Mouse (Mus musculus): Measurements from ENCODE around the gene Igf1r. TPM values are rescaled to one million over a fixed set of nuclear protein-coding genes. Genes with fewer than 3 reads are reported as not detected.

Gene Igf1r
- 22.6 and 25.2 TPM in 2 replicates for polyA plus RNA-seq (2016; fragmentation: Nextera tagmentation; extraction: Ambion mirVana)

DNA sequence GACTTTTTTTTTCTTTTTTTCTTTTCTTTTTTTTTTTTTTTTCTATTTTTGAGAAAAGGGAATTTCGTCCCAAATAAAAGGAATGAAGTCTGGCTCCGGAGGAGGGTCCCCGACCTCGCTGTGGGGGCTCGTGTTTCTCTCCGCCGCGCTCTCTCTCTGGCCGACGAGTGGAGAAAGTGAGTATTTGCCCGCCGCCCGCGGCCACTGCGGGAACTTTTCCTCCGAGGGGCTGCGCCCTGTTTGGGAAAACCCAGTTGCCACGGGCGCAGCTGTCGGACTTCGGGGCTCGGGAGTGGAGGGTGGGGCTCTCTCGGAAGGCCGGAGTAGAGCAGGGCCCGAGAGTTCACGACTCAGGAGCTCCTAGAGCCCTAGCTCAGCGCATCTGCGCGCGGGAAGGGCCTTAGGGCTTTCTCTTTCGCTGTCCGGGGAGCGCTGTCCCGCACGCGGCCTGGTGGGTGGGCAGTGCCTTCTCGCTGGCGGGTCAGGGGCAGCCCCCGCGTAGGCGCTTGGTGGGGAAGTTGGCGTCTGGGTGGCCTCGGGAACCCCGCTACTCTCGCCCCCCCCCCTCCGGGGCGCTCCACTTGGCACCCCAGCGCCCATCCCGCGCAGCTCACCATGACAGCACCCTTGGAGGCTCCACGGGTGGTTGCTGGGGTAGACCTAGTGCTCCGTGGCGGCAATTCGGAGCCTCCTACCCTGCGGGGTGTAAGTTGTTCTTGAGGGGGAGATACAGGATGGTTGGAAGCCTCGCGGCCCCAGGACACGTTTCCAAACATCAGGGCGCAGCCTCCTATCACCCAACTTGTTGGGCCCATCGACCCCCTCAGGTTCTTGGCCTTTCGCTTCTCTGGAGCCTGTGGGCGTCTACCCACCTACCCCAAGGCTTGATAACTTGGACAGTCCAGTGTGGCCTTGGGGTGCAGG is at the start of gene Igf1r:
Igf1r (plus strand) TSS at position 51 of the 924 bp plus-strand sequence.
- Histone ChIP-seq H3K36me3 (replicated peaks) (no peaks in the 10 kb centered on the region), H3K9me3 (no peaks in the 10 kb centered on the region), H3K27me3 (replicated peaks; ENCODE audit: low read depth, poor library complexity, severe bottlenecking) (0 out of 2 replicates have a peak, but pooled peaks cover 10% of the 10 kb centered on the region), H3K4me1 (peaks cover 55% of the 10 kb centered on the region), H3K4me3 (peak within 1 kb of the TSS; percentile 90), H3K27ac (replicated peaks) (peak within 1 kb of the TSS; percentile 99)
- WGBS = under 1% methylated on average over 62 of the region's 62 CpGs
- peak; percentile 72 for DNase-seq (ENCODE audit: low spot score)

DNA sequence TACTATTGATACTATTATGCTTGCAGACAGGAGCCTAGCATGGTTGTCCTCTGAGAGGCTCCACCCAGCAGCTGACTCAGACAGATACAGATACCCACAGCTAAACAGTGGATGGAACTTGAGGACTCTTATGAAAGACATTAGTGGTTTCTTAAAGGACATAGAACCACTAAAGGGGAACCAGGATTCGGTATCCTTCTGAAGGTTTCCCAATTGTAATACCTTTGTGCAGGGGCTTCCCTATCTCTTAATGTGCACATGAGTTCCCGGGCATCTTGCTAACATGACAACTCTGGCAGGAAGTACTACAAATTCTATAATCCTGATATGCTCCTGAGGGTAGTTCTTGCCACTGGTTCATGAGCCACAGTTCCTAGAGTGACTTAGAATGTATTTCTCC is 46.3 kb upstream of the Igf1r start:
- H3K4me1 ChIP-seq = peaks cover 17% of the 10 kb centered on the region
- no peaks in the 10 kb centered on the region for H3K36me3 ChIP-seq (replicated peaks)
- no peaks in the 10 kb centered on the region for H3K9me3 ChIP-seq
- no peaks in the 10 kb centered on the region for H3K27me3 ChIP-seq (replicated peaks; ENCODE audit: low read depth, poor library complexity, severe bottlenecking)
- H3K27ac ChIP-seq (replicated peaks) = no peak overlapping the region
- no peak for DNase-seq (ENCODE audit: low spot score)
- 89% methylated on average over 2 of the region's 2 CpGs for whole genome bisulfite sequencing
- H3K4me3 ChIP-seq = no peak overlapping the region

DNA sequence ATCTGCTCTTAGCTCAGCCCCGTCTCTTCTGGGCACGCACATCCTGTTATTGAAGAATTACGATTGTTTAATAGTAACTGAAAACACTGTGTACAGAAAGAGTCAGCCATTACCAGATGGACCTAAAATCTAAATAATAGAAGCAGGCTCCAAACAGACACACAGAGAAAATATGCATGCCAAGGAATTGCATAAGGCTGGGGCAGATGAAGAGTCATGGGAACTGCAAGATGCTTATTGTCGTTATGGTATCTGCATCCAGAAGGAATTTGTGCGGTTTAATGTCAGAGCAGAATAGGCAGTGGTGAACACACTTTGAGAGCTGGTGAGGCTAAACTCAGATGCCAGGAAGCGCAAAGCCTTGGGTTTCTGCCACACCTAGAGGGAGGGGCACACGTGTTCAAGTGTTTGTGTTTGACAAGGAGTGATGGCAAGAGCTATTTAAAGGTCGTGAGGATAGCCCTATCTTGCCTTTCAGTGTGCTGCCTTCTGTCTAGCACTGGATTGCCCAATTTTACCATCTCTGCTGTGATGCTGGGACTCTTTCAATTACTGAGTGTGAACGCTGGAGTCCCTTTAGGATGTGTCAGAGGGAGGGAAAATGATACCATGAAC is 44.7 kb upstream of the Igf1r start:
- H3K4me3 ChIP-seq = no peak overlapping the region
- no peaks in the 10 kb centered on the region for H3K36me3 ChIP-seq (replicated peaks)
- WGBS = 83% methylated on average over 9 of the region's 9 CpGs
- H3K4me1 ChIP-seq = peaks cover 26% of the 10 kb centered on the region
- no peak overlapping the region for H3K27ac ChIP-seq (replicated peaks)
- no peaks in the 10 kb centered on the region for H3K27me3 ChIP-seq (replicated peaks; ENCODE audit: low read depth, poor library complexity, severe bottlenecking)
- DNase-seq (ENCODE audit: low spot score) = no peak
- H3K9me3 ChIP-seq = no peaks in the 10 kb centered on the region

DNA sequence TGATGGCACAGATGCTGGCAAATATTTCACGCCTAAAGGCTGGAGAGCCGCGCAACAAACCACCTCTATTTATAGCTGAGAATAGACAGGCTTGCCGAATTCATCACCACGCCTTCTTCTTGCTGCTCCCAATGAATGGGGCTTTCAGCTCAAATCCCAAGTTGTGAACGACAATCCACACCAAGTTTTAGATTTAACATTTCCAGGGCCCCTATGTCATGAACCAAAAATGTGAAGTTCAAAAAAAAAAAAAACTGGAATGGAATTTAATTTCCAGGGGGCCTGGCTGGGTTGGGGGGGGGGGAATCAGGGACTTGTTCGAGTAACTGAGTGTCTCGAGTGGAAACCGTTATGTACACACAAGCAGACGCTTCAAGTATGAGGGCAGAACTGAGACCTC is 42.1 kb upstream of the Igf1r start:
- 21% methylated on average over 10 of the region's 10 CpGs for WGBS
- Histone ChIP-seq H3K4me1 (peaks cover 26% of the 10 kb centered on the region), H3K27me3 (replicated peaks; ENCODE audit: low read depth, poor library complexity, severe bottlenecking) (no peaks in the 10 kb centered on the region), H3K9me3 (no peaks in the 10 kb centered on the region), H3K36me3 (replicated peaks) (no peaks in the 10 kb centered on the region), H3K27ac (replicated peaks) (peak overlapping the region; percentile 82), H3K4me3 (peak overlapping the region; percentile 35; the same call in 1 of the 2 replicates)
- DNase-seq (ENCODE audit: low spot score) = peak; percentile 42

- Histone ChIP-seq H3K27ac (replicated peaks) (peak overlapping the region; percentile 82), H3K9me3 (no peaks in the 10 kb centered on the region), H3K27me3 (replicated peaks; ENCODE audit: low read depth, poor library complexity, severe bottlenecking) (no peaks in the 10 kb centered on the region), H3K36me3 (replicated peaks) (no peaks in the 10 kb centered on the region), H3K4me1 (peaks cover 26% of the 10 kb centered on the region), H3K4me3 (peak overlapping the region; percentile 35; the same call in 1 of the 2 replicates)
- WGBS = 26% methylated on average over 3 of the region's 3 CpGs
- peak; percentile 57 for DNase-seq (ENCODE audit: low spot score)
Observed at GRCm38 (mm10) chr7:67910947-67911346, 41.7 kb upstream of the Igf1r start.

- Histone ChIP-seq H3K36me3 (replicated peaks) (no peaks in the 10 kb centered on the region), H3K4me3 (no peak overlapping the region), H3K9me3 (no peaks in the 10 kb centered on the region), H3K4me1 (peaks cover 28% of the 10 kb centered on the region), H3K27ac (replicated peaks) (peak overlapping the region; percentile 82), H3K27me3 (replicated peaks; ENCODE audit: low read depth, poor library complexity, severe bottlenecking) (no peaks in the 10 kb centered on the region)
- no peak for DNase-seq (ENCODE audit: low spot score)
- 50% methylated on average over 6 of the region's 6 CpGs for WGBS
Observed at GRCm38 (mm10) chr7:67911841-67912240, 40.8 kb upstream of the Igf1r start.

- no peak for DNase-seq (ENCODE audit: low spot score)
- Histone ChIP-seq H3K9me3 (no peaks in the 10 kb centered on the region), H3K27ac (replicated peaks) (no peak overlapping the region), H3K36me3 (replicated peaks) (no peaks in the 10 kb centered on the region), H3K4me3 (no peak overlapping the region), H3K27me3 (replicated peaks; ENCODE audit: low read depth, poor library complexity, severe bottlenecking) (no peaks in the 10 kb centered on the region), H3K4me1 (peaks cover 5% of the 10 kb centered on the region)
- WGBS = 83% methylated on average over 8 of the region's 8 CpGs
Observed at GRCm38 (mm10) chr7:67916960-67917359, 35.7 kb upstream of the Igf1r start.

GRCm38 (mm10) chr7:67917753-67918152 is 34.9 kb upstream of the Igf1r start:
- no peaks in the 10 kb centered on the region for H3K9me3 ChIP-seq
- no peaks in the 10 kb centered on the region for H3K27me3 ChIP-seq (replicated peaks; ENCODE audit: low read depth, poor library complexity, severe bottlenecking)
- 90% methylated on average over 2 of the region's 2 CpGs for WGBS
- H3K36me3 ChIP-seq (replicated peaks) = no peaks in the 10 kb centered on the region
- no peak overlapping the region for H3K27ac ChIP-seq (replicated peaks)
- H3K4me1 ChIP-seq = peaks cover 2% of the 10 kb centered on the region; the same call in 1 of the 2 replicates
- H3K4me3 ChIP-seq = no peak overlapping the region
- no peak for DNase-seq (ENCODE audit: low spot score)

- H3K36me3 ChIP-seq (replicated peaks) = no peaks in the 10 kb centered on the region
- H3K9me3 ChIP-seq = no peaks in the 10 kb centered on the region
- peaks cover 2% of the 10 kb centered on the region; the same call in 1 of the 2 replicates for H3K4me1 ChIP-seq
- no peak overlapping the region for H3K4me3 ChIP-seq
- no peak for DNase-seq (ENCODE audit: low spot score)
- H3K27ac ChIP-seq (replicated peaks) = no peak overlapping the region
- H3K27me3 ChIP-seq (replicated peaks; ENCODE audit: low read depth, poor library complexity, severe bottlenecking) = no peaks in the 10 kb centered on the region
- WGBS = 71% methylated on average over 3 of the region's 3 CpGs
Observed at GRCm38 (mm10) chr7:67919467-67919866, 33.2 kb upstream of the Igf1r start.

GRCm38 (mm10) chr7:67924215-67924614 is 28.4 kb upstream of the Igf1r start:
- DNase-seq (ENCODE audit: low spot score) = no peak
- no peaks in the 10 kb centered on the region for H3K9me3 ChIP-seq
- 81% methylated on average over 2 of the region's 2 CpGs for WGBS
- H3K4me3 ChIP-seq = no peak overlapping the region
- 0 out of 2 replicates have a peak, but pooled peaks cover 2% of the 10 kb centered on the region for H3K4me1 ChIP-seq
- no peaks in the 10 kb centered on the region for H3K27me3 ChIP-seq (replicated peaks; ENCODE audit: low read depth, poor library complexity, severe bottlenecking)
- H3K36me3 ChIP-seq (replicated peaks) = no peaks in the 10 kb centered on the region
- H3K27ac ChIP-seq (replicated peaks) = no peak overlapping the region

GRCm38 (mm10) chr7:67930132-67930531 is 22.5 kb upstream of the Igf1r start:
- H3K36me3 ChIP-seq (replicated peaks) = no peaks in the 10 kb centered on the region
- DNase-seq (ENCODE audit: low spot score) = no peak
- 80% methylated on average over 3 of the region's 3 CpGs for WGBS
- H3K27ac ChIP-seq (replicated peaks) = no peak overlapping the region
- H3K4me3 ChIP-seq = no peak overlapping the region
- H3K9me3 ChIP-seq = no peaks in the 10 kb centered on the region
- 0 out of 2 replicates have a peak, but pooled peaks cover 2% of the 10 kb centered on the region for H3K4me1 ChIP-seq
- no peaks in the 10 kb centered on the region for H3K27me3 ChIP-seq (replicated peaks; ENCODE audit: low read depth, poor library complexity, severe bottlenecking)

- Histone ChIP-seq H3K27ac (replicated peaks) (no peak overlapping the region), H3K27me3 (replicated peaks; ENCODE audit: low read depth, poor library complexity, severe bottlenecking) (no peaks in the 10 kb centered on the region), H3K4me3 (no peak overlapping the region), H3K36me3 (replicated peaks) (no peaks in the 10 kb centered on the region), H3K9me3 (no peaks in the 10 kb centered on the region), H3K4me1 (no peaks in the 10 kb centered on the region)
- no peak for DNase-seq (ENCODE audit: low spot score)
- 87% methylated on average over 7 of the region's 7 CpGs for WGBS
Observed at GRCm38 (mm10) chr7:67936801-67937200, 15.8 kb upstream of the Igf1r start.

Measured in embryonic facial prominence, embryonic 10.5 days (tissue).